Mouse (Mus musculus) forebrain, embryonic 13.5 days (tissue): Measurements from ENCODE around the gene Hist1h4k. TPM values are rescaled to one million over a fixed set of nuclear protein-coding genes. Genes with fewer than 3 reads are reported as not detected.
A peak's percentile ranks its signal among the peaks of the same experiment; 100 is the strongest.

Experiments used
- ATAC-seq: fragments of 200-750 bp; cut with Nextera tagmentation; 2 replicates; pipeline ENCODE4 v1.8.0; 2017
- H3K27ac ChIP-seq: fragments of 300-500 bp; sonication (generic); 2 replicates; pipeline ENCODE4 v1.5.1; 2015; ENCODE audit warnings: inconsistent platforms, mild to moderate bottlenecking, moderate library complexity
- H3K27me3 ChIP-seq: fragments of 300-500 bp; sonication (generic); 2 replicates; pipeline ENCODE4 v1.6.1; 2015; ENCODE audit warnings: mild to moderate bottlenecking, inconsistent platforms
- H3K36me3 ChIP-seq: fragments of 300-500 bp; sonication (generic); 2 replicates; pipeline ENCODE4 v1.6.1; 2015; ENCODE audit warnings: mild to moderate bottlenecking, inconsistent platforms; ENCODE audit not compliant: poor library complexity, severe bottlenecking
- H3K4me1 ChIP-seq: fragments of 300-500 bp; sonication (generic); 2 replicates; pipeline ENCODE4 v1.6.1; 2015; ENCODE audit warnings: inconsistent platforms
- H3K4me2 ChIP-seq: fragments of 300-500 bp; sonication (generic); 2 replicates; pipeline ENCODE4 v1.6.1; 2015; ENCODE audit warnings: inconsistent platforms, mild to moderate bottlenecking, moderate library complexity
- H3K4me3 ChIP-seq: fragments of 300-500 bp; sonication (generic); 2 replicates; pipeline ENCODE4 v1.5.1; 2015; ENCODE audit warnings: mild to moderate bottlenecking, inconsistent platforms
- H3K9ac ChIP-seq: fragments of 300-500 bp; sonication (generic); 2 replicates; pipeline ENCODE4 v1.6.1; 2015; ENCODE audit warnings: mild to moderate bottlenecking, inconsistent platforms
- H3K9me3 ChIP-seq: fragments of 300-500 bp; sonication (generic); replicated peaks from 2 replicates; pipeline ENCODE4 v1.6.1; 2016; ENCODE audit warnings: inconsistent platforms
- WGBS: fragments of 180-500 bp; shearing (Covaris S2); methylation state at CpG from one replicate; pipeline ENCODE4 v1.1.7; 2015; 5-methylcytosine and 5-hydroxymethylcytosine counted together
- microRNA-seq: library from miRNA; unstranded; fragments of <30 nt; microRNA quantifications from one replicate; pipeline ENCODE4, GENCODE M21; 2016
- polyA plus RNA-seq: library from polyadenylated mRNA; unstranded; fragments of >200 nt; fragmentation: Nextera tagmentation; extraction: Ambion mirVana; gene quantifications from 2 replicates; pipeline ENCODE4 v1.2.1, GENCODE M21; 2015

The Hist1h4k gene
- polyA plus RNA-seq, 1 experiment from 2014 or later, result 6.9 TPM

DNA sequence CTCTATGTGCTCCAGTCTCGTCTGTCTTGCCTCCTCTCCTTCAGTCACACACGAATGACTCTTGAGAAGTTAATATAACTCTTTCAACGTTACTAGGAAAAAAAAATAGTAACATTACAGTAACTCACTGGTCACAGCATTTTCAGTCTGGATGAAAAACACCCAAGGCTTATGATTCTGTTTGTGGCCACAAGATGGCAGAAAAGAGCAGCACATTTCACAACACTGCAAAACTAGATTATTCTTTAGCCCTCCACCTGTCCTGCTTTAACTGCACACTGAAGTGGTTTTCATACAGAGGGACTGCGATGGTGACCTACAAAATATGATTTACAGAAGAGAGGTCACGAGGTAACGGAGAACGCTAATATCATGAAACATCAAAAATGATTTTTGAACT lies 35.6 kb downstream of the Hist1h4k start:
- H3K4me1 ChIP-seq, result peaks cover 24% of the 10 kb centered on the region
- 3% methylated on average over 7 of the region's 7 CpGs for WGBS

GRCm38 (mm10) chr13:21711698-21712097 lies 38.6 kb downstream of the Hist1h4k start:
- WGBS, result 28% methylated on average over 4 of the region's 4 CpGs
- H3K4me2 ChIP-seq, result peak overlapping the region; percentile 65
- no peak for ATAC-seq
- H3K36me3 ChIP-seq, result no peaks in the 10 kb centered on the region
- no peak overlapping the region for H3K9ac ChIP-seq
- no peaks in the 10 kb centered on the region for H3K9me3 ChIP-seq
- H3K4me1 ChIP-seq, result peaks cover 8% of the 10 kb centered on the region
- H3K27ac ChIP-seq, result no peak overlapping the region
- no peaks in the 10 kb centered on the region for H3K27me3 ChIP-seq
- peak overlapping the region; percentile 49; the same call in 1 of the 2 replicates for H3K4me3 ChIP-seq

More for the DNA sequence above, 35.6 kb downstream of the Hist1h4k start:
- no peaks in the 10 kb centered on the region for H3K9me3 ChIP-seq
- peak overlapping the region; percentile 85 for H3K4me2 ChIP-seq
- no peaks in the 10 kb centered on the region for H3K36me3 ChIP-seq
- H3K27ac ChIP-seq, result peak overlapping the region; percentile 98
- ATAC-seq, result no peak
- H3K4me3 ChIP-seq, result peak overlapping the region; percentile 49
- H3K27me3 ChIP-seq, result no peaks in the 10 kb centered on the region
- peak overlapping the region; percentile 78 for H3K9ac ChIP-seq

- peak overlapping the region; percentile 49 for H3K9ac ChIP-seq
- 1% methylated on average over 22 of the region's 22 CpGs for WGBS
- peaks cover 8% of the 10 kb centered on the region for H3K4me1 ChIP-seq
- peak overlapping the region; percentile 49 for H3K4me3 ChIP-seq
- H3K36me3 ChIP-seq, result no peaks in the 10 kb centered on the region
- peak overlapping the region; percentile 65 for H3K4me2 ChIP-seq
- no peak overlapping the region for H3K27ac ChIP-seq
- no peaks in the 10 kb centered on the region for H3K9me3 ChIP-seq
- H3K27me3 ChIP-seq, result no peaks in the 10 kb centered on the region
- ATAC-seq, result peak; percentile 85
These were observed 39.3 kb downstream of the Hist1h4k start for GRCm38 (mm10) chr13:21710821-21711525.

DNA sequence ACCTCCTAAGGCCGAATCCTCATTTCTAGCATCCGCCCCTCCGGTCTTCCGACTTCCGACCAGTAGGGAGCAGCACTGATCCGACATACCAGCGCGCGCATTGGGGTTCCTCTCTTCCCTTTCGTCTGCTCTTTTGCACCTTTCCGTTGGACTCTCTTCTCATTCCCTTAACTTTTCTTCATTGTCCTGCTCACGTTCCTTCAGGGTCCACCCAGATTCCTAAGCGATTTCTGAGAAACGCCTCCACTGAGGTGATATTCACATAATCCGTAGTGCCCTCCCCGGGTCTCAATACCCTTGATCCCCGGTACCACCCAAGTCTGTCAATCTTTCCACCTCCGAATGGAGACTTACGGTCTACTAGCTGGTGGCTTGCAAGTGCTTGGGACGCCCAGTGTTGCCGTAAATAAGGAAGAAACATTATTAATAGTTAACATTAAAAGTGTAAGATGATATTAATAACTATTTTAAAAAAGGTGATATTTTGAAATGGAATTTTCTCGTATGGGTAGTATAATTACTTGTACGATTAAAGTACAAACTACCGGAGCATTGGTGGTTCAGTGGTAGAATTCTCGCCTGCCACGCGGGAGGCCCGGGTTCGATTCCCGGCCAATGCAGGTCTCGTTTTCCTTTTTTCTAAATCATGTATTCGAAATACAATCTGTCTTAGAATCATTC lies 40.1 kb downstream of the Hist1h4k start:
- peak overlapping the region; percentile 49 for H3K4me3 ChIP-seq
- no peaks in the 10 kb centered on the region for H3K27me3 ChIP-seq
- H3K4me2 ChIP-seq, result peak overlapping the region; percentile 65
- no peaks in the 10 kb centered on the region for H3K36me3 ChIP-seq
- H3K9me3 ChIP-seq, result no peaks in the 10 kb centered on the region
- peak overlapping the region; percentile 51; the same call in 1 of the 2 replicates for H3K9ac ChIP-seq
- H3K4me1 ChIP-seq, result peaks cover 4% of the 10 kb centered on the region
- H3K27ac ChIP-seq, result peak overlapping the region; percentile 57
- peak; percentile 82 for ATAC-seq
- under 1% methylated on average over 32 of the region's 32 CpGs for WGBS

GRCm38 (mm10) chr13:21706669-21707068 lies 43.6 kb downstream of the Hist1h4k start:
- H3K36me3 ChIP-seq, result no peaks in the 10 kb centered on the region
- H3K27ac ChIP-seq, result no peak overlapping the region
- no peaks in the 10 kb centered on the region for H3K9me3 ChIP-seq
- no peaks in the 10 kb centered on the region for H3K4me1 ChIP-seq
- 81% methylated on average over 4 of the region's 4 CpGs for WGBS
- ATAC-seq, result no peak
- H3K4me2 ChIP-seq, result no peak overlapping the region
- H3K4me3 ChIP-seq, result no peak overlapping the region
- H3K9ac ChIP-seq, result no peak overlapping the region
- no peaks in the 10 kb centered on the region for H3K27me3 ChIP-seq

Small RNAs within 50 kb of the gene (microRNA-seq; reads per million reads assigned to microRNA genes)
- gene Gm44346 (not detected), gene Gm44357 (not detected), gene Gm44367 (not detected), gene Gm44454 (not detected)

Other genes starting within 250 kb of the Hist1h4k start
- 7.5 TPM in 2 replicates for gene Gm11273, start 249.1 kb downstream of the Hist1h4k start, polyA plus RNA-seq
- gene Zkscan8, start 219.4 kb downstream of the Hist1h4k start, polyA plus RNA-seq, result 6.1 and 7.4 TPM in 2 replicates
- 0.17 and 0.33 TPM in 2 replicates for gene Olfr1366, start 207.7 kb downstream of the Hist1h4k start, polyA plus RNA-seq
- not detected in 2 replicates for gene Olfr1535, start 190.6 kb downstream of the Hist1h4k start, polyA plus RNA-seq
- gene Olfr1364, start 168.7 kb downstream of the Hist1h4k start, polyA plus RNA-seq, result not detected in 2 replicates
- not detected in 2 replicates for gene Olfr1362, start 136.5 kb downstream of the Hist1h4k start, polyA plus RNA-seq
- gene Olfr11, start 108.0 kb downstream of the Hist1h4k start, polyA plus RNA-seq, result not detected in 2 replicates
- gene Olfr1361, start 87.1 kb downstream of the Hist1h4k start, polyA plus RNA-seq, result not detected in 2 replicates
- not detected in 2 replicates for gene Olfr1360, start 73.1 kb downstream of the Hist1h4k start, polyA plus RNA-seq
- not detected in 2 replicates for gene Olfr1359, start 52.4 kb downstream of the Hist1h4k start, polyA plus RNA-seq
- gene Hist1h2bl, start 34.4 kb downstream of the Hist1h4k start, polyA plus RNA-seq, result 1.7 and 4.8 TPM in 2 replicates
- 23.7 and 32.4 TPM in 2 replicates for gene Hist1h2ai, start 34.1 kb downstream of the Hist1h4k start, polyA plus RNA-seq
- gene Hist1h3h, start 32.8 kb downstream of the Hist1h4k start, polyA plus RNA-seq, result 23.7 and 35.3 TPM in 2 replicates
- gene Hist1h2bm, start 28.5 kb downstream of the Hist1h4k start, polyA plus RNA-seq, result 5.9 and 6.9 TPM in 2 replicates
- 1.3 and 1.9 TPM in 2 replicates for gene Hist1h4j, start 15.4 kb downstream of the Hist1h4k start, polyA plus RNA-seq
- 49.6 and 61.0 TPM in 2 replicates for gene Hist1h2ak, start 3.3 kb upstream of the Hist1h4k start, polyA plus RNA-seq
- gene Hist1h2bn, start 3.6 kb upstream of the Hist1h4k start, polyA plus RNA-seq, result 4.0 and 8.4 TPM in 2 replicates
- gene Hist1h1b, start 30.1 kb upstream of the Hist1h4k start, polyA plus RNA-seq, result 37.1 and 38.4 TPM in 2 replicates
- 166 and 192 TPM in 2 replicates for gene Hist1h3i, start 32.9 kb upstream of the Hist1h4k start, polyA plus RNA-seq
- 12.8 and 16.1 TPM in 2 replicates for gene Hist1h2an, start 36.7 kb upstream of the Hist1h4k start, polyA plus RNA-seq
- gene Hist1h2bp, start 37.0 kb upstream of the Hist1h4k start, polyA plus RNA-seq, result 2.1 and 2.3 TPM in 2 replicates
- 24.9 and 25.3 TPM in 2 replicates for gene Hist1h2bq, start 59.7 kb upstream of the Hist1h4k start, polyA plus RNA-seq
- 1.9 TPM in 1 of 2 replicates, not detected in the other for gene Hist1h2ao, start 60.0 kb upstream of the Hist1h4k start, polyA plus RNA-seq
- gene Hist1h4m, start 61.2 kb upstream of the Hist1h4k start, polyA plus RNA-seq, result not detected in 2 replicates
- 12.8 and 20.2 TPM in 2 replicates for gene Hist1h4n, start 81.7 kb upstream of the Hist1h4k start, polyA plus RNA-seq
- 4,205 and 5,125 TPM in 2 replicates for gene Hist1h2ap, start 83.0 kb upstream of the Hist1h4k start, polyA plus RNA-seq
- gene Hist1h2br, start 83.2 kb upstream of the Hist1h4k start, polyA plus RNA-seq, result 24.7 and 27.2 TPM in 2 replicates
- gene Zfp184, start 194.6 kb upstream of the Hist1h4k start, polyA plus RNA-seq, result 25.4 and 29.2 TPM in 2 replicates
- gene Pom121l2, start 230.7 kb upstream of the Hist1h4k start, polyA plus RNA-seq, result 0.09 TPM in 1 of 2 replicates, not detected in the other